Mouse (Mus musculus): ENCODE measurements around the gene Hsd17b7.

- TF ChIP-seq CTCF (IDR thresholded peaks at IDR 0.05; ENCODE audit: control insufficient read depth, insufficient read depth, insufficient replicate concordance, low read depth, low read length) (no peak), POLR2A (IDR thresholded peaks at IDR 0.05; ENCODE audit: control insufficient read depth, low read depth, low read length) (no peak)
Measured at GRCm38 (mm10) chr1:169927753-169928369, 41.2 kb downstream of the Hsd17b7 start.

Data from testis, adult 2 months (tissue).